Mouse (Mus musculus): ENCODE results near the gene Cacnb4.

Gene Cacnb4

DNA sequence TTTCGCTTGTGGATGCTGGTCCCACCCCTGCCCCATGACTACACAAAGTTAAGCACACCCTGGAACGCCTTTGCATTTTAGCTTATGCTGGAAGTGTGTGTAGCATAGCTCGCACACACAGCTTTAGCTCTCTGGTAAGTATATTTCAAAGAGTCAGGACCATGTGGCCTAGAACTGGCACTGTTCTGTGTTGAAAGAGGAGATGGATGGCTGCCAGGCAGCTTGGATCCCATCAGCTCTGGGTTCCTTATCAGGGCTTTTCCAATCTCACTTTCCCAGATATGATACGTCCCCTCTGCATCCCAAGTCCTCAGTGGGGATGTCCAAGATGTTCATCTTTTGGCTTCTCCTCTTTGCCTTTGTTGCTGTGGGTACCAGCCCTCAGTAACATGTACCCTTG is 157.9 kb downstream of the Cacnb4 start:
- no peak for DNase-seq (ENCODE audit: low spot score in 2 of 2)

GRCm38 (mm10) chr2:52516534-52516933 is 160.1 kb downstream of the Cacnb4 start:
- no peak for DNase-seq (ENCODE audit: low spot score in 2 of 2)

DNA sequence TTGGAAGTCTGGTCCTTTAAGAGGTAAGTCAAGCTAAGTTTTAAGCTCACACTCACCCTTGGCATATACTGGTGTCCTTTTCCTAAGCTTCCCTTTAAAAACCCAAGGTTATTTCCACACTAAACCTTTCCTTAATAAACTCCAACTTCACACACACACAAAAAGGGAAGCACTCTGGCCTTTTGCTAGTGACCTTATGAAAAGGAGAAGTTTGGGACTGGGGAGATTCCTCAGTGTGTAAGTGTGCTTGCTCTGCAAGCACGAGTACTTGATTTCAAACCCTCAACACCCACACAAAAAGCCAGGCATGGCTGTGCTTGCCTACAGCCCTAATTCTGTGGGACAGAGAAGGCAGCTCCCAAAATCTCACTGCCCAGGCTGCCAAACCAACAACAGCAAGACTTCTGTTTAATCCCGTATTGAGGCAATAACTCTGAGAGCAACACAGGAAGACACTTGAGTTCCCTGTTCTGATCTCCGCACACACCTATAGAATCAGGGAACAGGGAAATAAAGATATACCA is 163.7 kb downstream of the Cacnb4 start:
- DNase-seq (ENCODE audit: low spot score in 2 of 2) = no peak

DNA sequence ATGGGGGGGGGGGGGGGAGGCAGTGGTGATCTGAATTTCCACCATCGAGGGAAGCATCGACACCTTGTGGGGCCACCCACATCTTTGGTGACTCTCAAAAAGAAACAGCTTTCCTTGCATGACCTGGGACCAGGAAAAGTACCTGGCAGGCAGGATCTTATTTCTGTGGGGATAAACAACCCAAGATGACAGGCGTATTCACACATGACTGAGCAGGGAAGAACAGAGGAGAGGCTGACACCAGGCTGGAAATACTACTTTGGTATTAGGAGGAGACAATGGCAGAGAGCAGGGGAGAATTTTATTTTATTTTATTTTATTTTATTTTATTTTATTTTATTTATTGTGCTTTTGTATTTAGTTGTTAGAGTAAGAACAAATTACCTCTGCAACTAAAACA is 164.4 kb downstream of the Cacnb4 start:
- DNase-seq (ENCODE audit: low spot score in 2 of 2) = no peak

GRCm38 (mm10) chr2:52511799-52512198 is 164.8 kb downstream of the Cacnb4 start:
- no peak for DNase-seq (ENCODE audit: low spot score in 2 of 2)

DNA sequence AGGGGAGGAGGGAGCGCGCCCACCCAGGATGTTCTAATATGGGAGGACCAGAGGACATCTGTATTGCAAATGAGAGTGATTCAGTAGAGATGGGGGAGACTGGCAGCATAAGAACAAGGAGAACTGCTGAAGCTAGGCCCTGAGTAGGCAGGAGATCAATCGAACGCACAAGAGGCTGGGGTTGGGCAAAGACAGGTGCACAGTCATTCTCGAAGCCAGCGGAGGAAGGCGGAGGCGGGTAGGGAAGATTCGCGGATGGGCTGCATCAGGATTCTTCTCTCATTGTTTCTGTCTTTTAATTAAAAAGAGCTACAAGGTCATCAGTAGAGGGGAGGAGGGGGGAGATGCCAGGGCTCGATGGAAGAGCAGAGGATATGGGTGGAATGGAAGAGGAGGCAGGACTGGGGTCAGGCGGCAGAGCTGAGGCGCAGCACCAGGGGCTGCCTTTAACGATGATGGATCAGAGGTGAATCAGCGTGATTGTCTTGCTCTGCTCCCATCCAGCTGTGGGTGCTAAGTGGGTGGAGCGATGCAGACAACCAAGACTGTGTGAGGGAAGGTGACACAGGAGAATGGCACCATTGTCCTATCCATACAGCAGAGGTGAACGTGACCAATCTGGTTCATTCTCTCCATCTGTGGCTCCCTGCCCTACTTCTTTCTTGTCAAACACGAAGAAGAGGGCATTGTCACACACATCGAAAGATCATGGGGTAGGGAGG is 166.7 kb downstream of the Cacnb4 start:
- no peak for DNase-seq (ENCODE audit: low spot score in 2 of 2)

- DNase-seq (ENCODE audit: low spot score in 2 of 2) = no peak
These were observed 171.5 kb downstream of the Cacnb4 start for GRCm38 (mm10) chr2:52505164-52505563.

- DNase-seq (ENCODE audit: low spot score in 2 of 2) = no peak
These were observed 171.9 kb downstream of the Cacnb4 start for GRCm38 (mm10) chr2:52504762-52505161.

DNA sequence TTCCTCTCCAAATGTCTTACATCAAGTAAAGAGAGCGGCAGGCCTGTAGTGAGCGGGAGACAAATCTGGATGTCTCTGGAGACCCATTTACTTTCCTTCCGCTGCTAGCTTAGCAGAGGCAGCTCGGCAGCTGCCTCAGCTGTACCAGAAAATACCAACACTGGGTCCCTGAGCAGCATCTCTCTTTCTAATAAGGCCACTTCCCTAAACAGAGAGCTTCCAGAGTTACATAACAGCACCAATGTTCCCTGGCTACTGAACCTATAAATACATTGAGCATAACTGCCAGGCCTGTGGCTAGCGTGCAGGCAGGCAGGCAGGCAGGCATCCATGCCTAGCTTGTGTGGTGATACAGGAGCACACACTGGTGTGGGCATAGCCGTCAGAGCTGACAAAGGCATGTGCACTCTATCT is 176.8 kb downstream of the Cacnb4 start:
- DNase-seq (ENCODE audit: low spot score in 2 of 2) = no peak

DNA sequence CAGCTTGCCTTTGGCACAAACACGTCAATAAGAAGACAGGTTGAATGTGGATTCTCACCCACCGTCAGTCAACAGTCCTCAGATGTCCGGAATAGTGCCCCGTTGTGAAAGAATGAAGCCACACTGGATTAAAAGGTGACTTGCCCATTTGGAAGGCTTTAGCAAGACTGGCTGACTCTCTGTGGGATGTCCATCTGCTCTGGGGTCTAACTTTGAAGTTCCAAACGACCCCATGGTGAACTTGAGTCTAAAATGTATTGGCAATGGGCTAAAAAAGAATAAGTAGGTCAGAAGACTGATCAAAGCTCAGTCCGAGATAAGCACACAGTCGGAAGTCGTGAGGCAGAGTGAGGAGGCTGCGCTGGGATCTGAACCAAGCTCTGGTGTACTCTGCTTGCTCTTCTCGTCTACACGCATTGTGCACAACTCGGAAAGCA is 177.5 kb downstream of the Cacnb4 start:
- DNase-seq (ENCODE audit: low spot score in 2 of 2) = no peak

DNA sequence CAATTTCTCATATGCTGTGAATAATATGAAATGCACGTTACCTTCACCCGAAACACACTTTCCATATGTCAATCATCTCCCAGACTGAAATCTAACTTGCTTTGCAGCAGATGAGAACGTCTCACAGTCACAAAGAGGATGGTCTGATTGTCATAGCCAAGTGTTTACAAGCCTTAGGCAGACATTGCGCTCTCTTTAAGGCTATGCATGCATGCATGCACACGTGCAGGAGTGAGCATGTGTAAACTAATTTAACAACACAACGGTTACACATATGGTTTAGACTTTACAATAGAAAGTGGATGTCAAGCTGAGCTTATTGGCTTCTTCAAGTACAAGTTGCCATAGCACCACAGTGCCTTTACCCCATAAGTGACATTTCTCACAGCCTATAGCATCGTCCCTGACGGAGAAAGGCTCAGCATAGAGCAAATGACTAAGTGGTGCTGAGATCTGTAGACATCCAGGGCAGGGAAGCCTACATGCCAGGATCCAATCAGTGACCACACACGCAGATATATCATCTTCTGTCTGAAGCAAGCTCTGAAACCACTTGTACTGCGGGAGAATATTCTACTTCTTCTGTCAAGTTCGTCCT is 181.4 kb downstream of the Cacnb4 start:
- no peak for DNase-seq (ENCODE audit: low spot score in 2 of 2)

DNA sequence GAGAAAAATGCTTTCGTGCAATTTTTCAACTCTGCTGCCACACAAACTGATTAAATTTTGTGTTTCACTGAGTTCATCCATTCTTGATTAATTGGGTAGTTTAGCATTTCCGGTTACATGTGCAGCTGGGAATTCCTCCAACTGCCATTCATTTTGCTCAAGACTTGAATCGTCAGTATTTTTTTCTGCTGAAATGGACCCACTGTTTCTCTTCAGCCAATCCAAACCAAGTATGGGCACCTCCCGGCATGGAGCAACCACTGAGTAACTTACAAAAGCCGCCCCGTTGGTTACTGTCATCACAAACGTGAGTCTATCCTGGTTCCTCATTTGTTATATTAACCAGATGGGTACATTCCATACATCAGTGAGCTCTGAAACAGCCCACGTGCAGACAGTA is 182.4 kb downstream of the Cacnb4 start:
- no peak for DNase-seq (ENCODE audit: low spot score in 2 of 2)

DNA sequence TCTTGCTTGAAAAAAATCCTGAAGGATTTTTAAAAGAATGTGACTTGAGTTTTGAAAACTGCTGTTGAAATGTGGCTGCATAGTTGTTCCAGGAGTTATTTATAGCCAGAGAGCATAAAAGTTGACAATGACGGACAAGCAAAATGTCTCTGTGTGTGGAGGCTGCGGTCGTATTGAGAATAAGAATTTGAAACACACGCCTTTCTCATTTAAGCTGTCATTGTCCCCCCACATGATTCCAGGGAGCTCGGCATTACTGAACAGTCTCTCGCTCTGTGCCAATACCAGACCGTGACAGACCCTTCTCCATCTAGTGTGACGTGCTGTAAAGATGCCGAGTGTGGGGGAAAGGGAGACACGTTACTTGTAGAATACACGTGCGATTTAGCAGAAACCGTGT is 183.8 kb downstream of the Cacnb4 start:
- DNase-seq (ENCODE audit: low spot score in 2 of 2) = no peak

GRCm38 (mm10) chr2:52489840-52490239 is 186.8 kb downstream of the Cacnb4 start:
- no peak for DNase-seq (ENCODE audit: low spot score in 2 of 2)

GRCm38 (mm10) chr2:52483496-52483895 is 193.1 kb downstream of the Cacnb4 start:
- no peak for DNase-seq (ENCODE audit: low spot score in 2 of 2)

GRCm38 (mm10) chr2:52480476-52480875 is 196.2 kb downstream of the Cacnb4 start:
- no peak for DNase-seq (ENCODE audit: low spot score in 2 of 2)

DNA sequence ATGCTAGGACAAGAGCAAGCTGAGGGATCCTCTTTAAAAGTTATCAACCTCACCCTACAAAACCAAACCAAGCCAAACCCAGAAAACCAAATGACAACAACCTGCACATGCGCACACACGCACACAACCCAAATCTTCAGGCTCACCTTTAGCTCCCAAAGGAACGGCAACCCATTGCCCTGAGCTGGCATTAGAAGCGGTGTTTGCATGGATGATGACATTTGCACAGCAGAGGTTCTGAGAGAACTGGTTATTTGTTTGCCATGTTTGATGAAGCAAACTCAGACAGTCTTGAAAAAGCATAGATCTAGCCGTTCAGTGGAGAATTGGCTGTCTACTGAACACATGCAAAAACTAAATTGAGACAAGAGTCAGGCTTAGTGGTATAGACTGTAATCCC is 198.1 kb downstream of the Cacnb4 start:
- DNase-seq (ENCODE audit: low spot score in 2 of 2) = no peak

DNA sequence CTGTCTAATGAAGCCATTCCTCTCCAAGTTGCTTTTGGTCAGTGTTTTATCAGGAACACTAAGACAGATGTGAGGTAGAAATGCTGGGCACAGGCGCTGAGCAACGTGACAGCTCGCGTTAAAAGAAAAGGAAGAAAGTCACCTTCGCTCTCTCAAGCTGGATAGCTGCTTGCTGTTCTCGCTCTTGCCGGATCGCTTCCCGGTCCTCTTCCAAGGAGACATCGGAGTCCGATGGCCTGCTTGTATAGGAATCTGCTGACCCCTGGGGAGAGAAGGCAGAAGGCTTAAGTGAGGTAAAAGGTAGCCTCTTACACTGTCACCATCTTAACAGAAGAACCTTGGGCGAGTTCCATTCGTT is 199.1 kb downstream of the Cacnb4 start:
- DNase-seq (ENCODE audit: low spot score in 2 of 2) = no peak

GRCm38 (mm10) chr2:52476801-52477549 is 199.7 kb downstream of the Cacnb4 start:
- no peak for DNase-seq (ENCODE audit: low spot score in 2 of 2)

- DNase-seq (ENCODE audit: low spot score in 2 of 2) = no peak
These were observed 200.8 kb downstream of the Cacnb4 start for GRCm38 (mm10) chr2:52475854-52476253.

- DNase-seq (ENCODE audit: low spot score in 2 of 2) = no peak
These were observed 202.1 kb downstream of the Cacnb4 start for GRCm38 (mm10) chr2:52474570-52474969.

DNA sequence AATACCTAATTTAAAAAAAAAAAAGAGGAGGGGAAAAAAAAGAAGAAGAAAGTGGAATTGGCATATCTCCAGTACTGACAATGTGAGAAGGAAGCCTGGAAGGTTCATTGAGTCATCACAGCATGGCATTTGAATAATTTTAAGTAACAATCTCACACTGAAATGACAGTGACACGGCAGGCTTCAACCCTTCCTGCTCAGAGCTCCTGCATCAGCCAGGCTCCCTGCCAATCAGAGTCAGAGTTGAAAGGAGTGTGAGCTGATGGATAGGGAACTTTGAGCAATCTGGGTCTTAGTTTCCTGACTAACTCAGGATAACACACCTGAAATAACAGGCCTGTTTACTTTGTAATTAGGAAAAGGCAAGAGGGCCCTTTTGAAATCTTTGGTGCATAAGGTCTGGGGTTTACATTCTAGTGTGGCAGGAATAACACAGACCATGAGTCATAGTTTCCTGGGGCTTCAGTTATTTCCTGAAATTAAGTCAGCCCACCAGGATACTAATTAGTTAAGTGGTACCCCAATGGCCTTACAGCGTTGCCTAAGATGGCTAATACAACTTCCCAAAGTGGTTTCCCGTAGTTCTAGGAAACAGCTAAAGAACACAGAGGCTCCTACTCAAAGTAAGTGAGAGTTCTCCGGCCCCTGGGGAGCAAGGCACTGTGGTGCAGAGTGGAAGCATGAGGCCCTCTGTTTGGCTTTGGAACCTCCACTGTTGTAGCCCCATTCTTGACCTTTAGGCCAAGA is 204.9 kb downstream of the Cacnb4 start:
- DNase-seq (ENCODE audit: low spot score in 2 of 2) = no peak

All from cerebellum, postnatal 4 days (tissue).